Mouse (Mus musculus) kidney, embryonic 16.5 days (tissue): ENCODE measurements around the gene Sprr1b. TPM values are rescaled to one million over a fixed set of nuclear protein-coding genes. Genes with fewer than 3 reads are reported as not detected.
"Not testable (repeated sequence)": the region's sequence is repeated elsewhere in the genome, so short reads cannot be mapped to it uniquely, and the experiment has no call there.

Experiments
- ATAC-seq: fragments of 200-750 bp; cut with Nextera tagmentation; 2 replicates; pipeline ENCODE4 v1.8.0; 2017; ENCODE audit warnings: moderate TSS enrichment; ENCODE audit not compliant: low FRiP score, low TSS enrichment
- H3K27ac ChIP-seq: fragments of 300-500 bp; sonication (generic); 2 replicates; pipeline ENCODE4 v1.5.1; 2014; ENCODE audit warnings: low read length
- H3K27me3 ChIP-seq: fragments of 300-500 bp; sonication (generic); 2 replicates; pipeline ENCODE4 v1.6.1; 2014; ENCODE audit warnings: low read length, control low read depth, mixed read lengths; ENCODE audit not compliant: insufficient read depth
- H3K36me3 ChIP-seq: fragments of 300-500 bp; sonication (generic); 2 replicates; pipeline ENCODE4 v1.6.1; 2014; ENCODE audit warnings: low read length, control low read depth, mixed read lengths; ENCODE audit not compliant: insufficient read depth
- H3K4me1 ChIP-seq: fragments of 300-500 bp; sonication (generic); 2 replicates; pipeline ENCODE4 v1.6.1; 2014; ENCODE audit warnings: low read length, control low read depth, mixed read lengths; ENCODE audit not compliant: insufficient read depth
- H3K4me2 ChIP-seq: fragments of 300-500 bp; sonication (generic); replicated peaks from 2 replicates; pipeline ENCODE4 v1.6.1; 2014; ENCODE audit warnings: low read depth, low read length
- H3K4me3 ChIP-seq: fragments of 300-500 bp; sonication (generic); 2 replicates; pipeline ENCODE4 v1.5.1; 2014; ENCODE audit warnings: mild to moderate bottlenecking, low read length
- H3K9ac ChIP-seq: fragments of 300-500 bp; sonication (generic); replicated peaks from 2 replicates; pipeline ENCODE4 v1.6.1; 2014; ENCODE audit warnings: low read length
- H3K9me3 ChIP-seq: fragments of 300-500 bp; sonication (generic); 2 replicates; pipeline ENCODE4 v1.6.1; 2016; ENCODE audit warnings: low read length, control low read depth
- WGBS: fragments of 180-500 bp; shearing (Covaris S2); extraction: QIAGEN DNeasy Blood & Tissue Kit; methylation state at CpG from one replicate; pipeline ENCODE4 v1.1.7; 2014; 5-methylcytosine and 5-hydroxymethylcytosine counted together
- polyA plus RNA-seq: library from polyadenylated mRNA; unstranded; fragments of >200 nt; fragmentation: Nextera tagmentation; extraction: Ambion mirVana; gene quantifications from 2 replicates; pipeline ENCODE4 v1.2.1, GENCODE M21; 2015

The Sprr1b gene
- 0.30 TPM in 1 of 2 replicates, not detected in the other for polyA plus RNA-seq

- H3K27me3 ChIP-seq: no peaks in the 10 kb centered on the region
- no peaks in the 10 kb centered on the region for H3K36me3 ChIP-seq
- no peak within 1 kb of the TSS for H3K9ac ChIP-seq
- H3K4me2 ChIP-seq: no peak within 1 kb of the TSS
- no peaks in the 10 kb centered on the region for H3K4me1 ChIP-seq
- 96% methylated on average over 3 of the region's 3 CpGs for WGBS
- H3K27ac ChIP-seq: no peak within 1 kb of the TSS
- no peak for ATAC-seq
- H3K4me3 ChIP-seq: no peak within 1 kb of the TSS
- H3K9me3 ChIP-seq: no peaks in the 10 kb centered on the region
Measured at GRCm38 (mm10) chr3:92438689-92439088, at the start of gene Sprr1b. TSS of gene Sprr1b (minus strand) at chr3:92438789.

- Histone ChIP-seq H3K27me3 (no peaks in the 10 kb centered on the region), H3K4me2 (no peak overlapping the region), H3K4me3 (no peak overlapping the region), H3K27ac (peak overlapping the region; percentile 44; the same call in 1 of the 2 replicates), H3K36me3 (no peaks in the 10 kb centered on the region), H3K4me1 (no peaks in the 10 kb centered on the region), H3K9me3 (no peaks in the 10 kb centered on the region), H3K9ac (no peak overlapping the region)
- ATAC-seq: no peak
- 16% methylated on average over 1 of the region's 1 CpGs for WGBS
Measured at GRCm38 (mm10) chr3:92486307-92486706, 47.7 kb upstream of the Sprr1b start.

DNA sequence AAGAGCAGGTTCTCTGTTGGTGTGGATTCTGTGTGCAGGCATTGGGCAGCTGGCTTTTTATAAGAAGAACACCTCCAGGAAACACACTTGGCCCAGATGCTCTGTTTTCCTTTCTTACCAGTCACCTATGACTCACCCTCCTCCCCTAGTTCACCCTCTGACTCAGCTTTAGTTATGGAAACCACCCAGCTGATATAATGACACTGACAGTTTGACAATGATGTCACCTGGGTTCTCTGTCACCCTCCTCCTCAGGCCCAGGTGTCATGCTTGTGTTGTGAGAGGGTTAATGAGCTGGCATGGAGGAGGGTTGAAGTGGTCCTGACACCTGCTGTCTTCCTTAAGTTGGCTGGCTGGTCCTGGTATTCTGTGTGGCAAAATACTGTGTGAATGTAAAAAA, 47.3 kb upstream of the Sprr1b start, which contains the start of gene Sprr1a:
TSS of gene Sprr1a (minus strand) at position 33 of the 400 bp plus-strand sequence.
- no peak for ATAC-seq
- H3K9ac ChIP-seq: no peak within 1 kb of the TSS
- no peak within 1 kb of the TSS for H3K4me2 ChIP-seq
- H3K4me1 ChIP-seq: no peaks in the 10 kb centered on the region
- no peaks in the 10 kb centered on the region for H3K9me3 ChIP-seq
- H3K27me3 ChIP-seq: no peaks in the 10 kb centered on the region
- peak within 1 kb of the TSS; percentile 44; the same call in 1 of the 2 replicates for H3K27ac ChIP-seq
- H3K36me3 ChIP-seq: no peaks in the 10 kb centered on the region
- H3K4me3 ChIP-seq: no peak within 1 kb of the TSS

DNA sequence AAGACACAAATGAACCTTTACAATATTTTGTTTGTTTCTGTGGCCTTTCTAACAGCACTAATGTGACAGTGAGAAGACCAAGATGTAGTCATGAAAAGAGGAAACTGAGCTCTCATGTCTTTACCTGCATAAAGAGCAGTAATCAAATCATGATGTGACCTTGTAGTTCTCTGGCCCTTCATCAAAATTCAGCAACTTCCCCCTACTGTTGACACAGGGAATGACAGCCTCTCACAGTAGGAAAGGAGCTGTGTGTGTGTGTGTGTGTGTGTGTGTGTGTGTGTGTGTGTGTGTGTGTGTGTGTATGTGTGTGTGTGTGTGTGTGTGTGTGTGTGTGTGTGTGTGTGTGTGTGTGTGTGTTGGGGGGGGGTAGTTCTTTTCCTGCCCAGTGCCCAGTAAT, 42.7 kb upstream of the Sprr1b start:
- H3K27ac ChIP-seq, H3K9me3 ChIP-seq, H3K4me2 ChIP-seq, H3K4me3 ChIP-seq, H3K9ac ChIP-seq, H3K4me1 ChIP-seq, ATAC-seq, H3K36me3 ChIP-seq, H3K27me3 ChIP-seq: not testable (repeated sequence)

DNA sequence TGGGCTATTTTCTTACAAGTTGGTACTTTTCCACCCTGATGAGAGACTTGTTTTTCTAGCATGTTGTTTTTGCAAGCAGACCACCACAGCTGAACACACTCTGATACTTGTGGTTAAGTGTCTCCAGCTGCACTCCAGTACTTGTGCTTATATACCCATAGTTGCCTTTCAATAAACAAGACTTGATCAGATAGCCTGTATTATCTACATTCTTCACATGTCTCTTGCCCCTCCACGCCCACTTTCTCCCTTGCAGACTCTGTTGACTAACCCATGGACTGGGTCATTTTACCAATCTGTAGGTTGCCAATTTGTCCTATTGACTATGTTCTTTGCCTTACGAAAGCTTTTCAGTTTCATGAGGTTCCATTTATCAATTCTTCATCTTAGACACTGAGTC, 31.5 kb upstream of the Sprr1b start:
- Histone ChIP-seq H3K36me3 (no peaks in the 10 kb centered on the region), H3K27me3 (no peaks in the 10 kb centered on the region), H3K4me2 (no peak overlapping the region), H3K9ac (no peak overlapping the region), H3K4me3 (no peak overlapping the region), H3K9me3 (no peaks in the 10 kb centered on the region), H3K4me1 (no peaks in the 10 kb centered on the region), H3K27ac (no peak overlapping the region)
- ATAC-seq: no peak
- 84% methylated on average over 2 of the region's 2 CpGs for WGBS

DNA sequence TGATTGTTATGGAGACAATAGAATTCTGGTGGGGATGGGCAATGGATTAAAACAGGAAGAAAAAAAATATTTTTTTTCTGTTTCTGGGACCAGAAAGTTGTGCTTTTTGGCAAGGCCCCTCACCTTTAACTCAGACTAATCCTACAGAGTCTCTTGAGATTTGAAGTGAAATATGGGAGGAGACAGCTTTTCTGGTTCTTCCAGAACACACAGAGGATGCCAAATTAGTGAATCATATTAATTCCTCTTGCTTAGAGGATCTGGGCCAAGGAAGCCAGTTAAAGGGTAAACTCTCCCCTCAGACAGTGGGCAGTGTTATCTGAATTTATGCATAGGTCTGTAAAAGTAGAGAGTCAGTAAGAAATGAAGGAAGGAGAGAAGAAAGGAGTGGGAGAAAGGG, 28.8 kb upstream of the Sprr1b start:
- no peaks in the 10 kb centered on the region for H3K36me3 ChIP-seq
- no peaks in the 10 kb centered on the region for H3K9me3 ChIP-seq
- no peak for ATAC-seq
- no peak overlapping the region for H3K4me2 ChIP-seq
- no peak overlapping the region for H3K27ac ChIP-seq
- no peak overlapping the region for H3K9ac ChIP-seq
- H3K4me3 ChIP-seq: no peak overlapping the region
- no peaks in the 10 kb centered on the region for H3K27me3 ChIP-seq
- no peaks in the 10 kb centered on the region for H3K4me1 ChIP-seq

GRCm38 (mm10) chr3:92466576-92466975, 28.0 kb upstream of the Sprr1b start:
- WGBS: 82% methylated on average over 1 of the region's 1 CpGs
- no peak overlapping the region for H3K9ac ChIP-seq
- no peaks in the 10 kb centered on the region for H3K9me3 ChIP-seq
- H3K4me3 ChIP-seq: no peak overlapping the region
- no peaks in the 10 kb centered on the region for H3K27me3 ChIP-seq
- no peaks in the 10 kb centered on the region for H3K4me1 ChIP-seq
- H3K36me3 ChIP-seq: no peaks in the 10 kb centered on the region
- ATAC-seq: no peak
- H3K4me2 ChIP-seq: no peak overlapping the region
- H3K27ac ChIP-seq: no peak overlapping the region

DNA sequence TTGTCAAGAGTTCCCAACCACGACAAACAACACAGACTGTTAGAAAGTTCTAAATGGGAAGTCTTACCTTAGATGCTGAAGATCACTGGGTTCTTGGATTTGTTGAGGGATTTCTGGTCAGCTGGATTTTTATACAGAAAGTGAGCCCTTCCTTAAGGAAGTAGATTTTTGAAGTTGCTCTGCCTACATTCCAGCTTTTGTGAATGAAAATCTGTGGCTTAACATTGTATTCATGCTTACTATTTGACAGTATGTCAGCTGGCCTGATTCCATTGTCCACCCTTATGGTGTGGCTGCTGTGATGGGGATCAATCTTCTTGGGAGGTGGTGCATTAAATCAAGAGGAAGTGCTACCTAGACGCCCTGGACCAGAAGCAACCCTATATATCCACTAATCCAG, 20.0 kb upstream of the Sprr1b start, which contains the start of gene Sprr3:
TSS of gene Sprr3 (minus strand) at position 101 of the 400 bp plus-strand sequence.
- 59% methylated on average over 2 of the region's 2 CpGs for WGBS
- no peak within 1 kb of the TSS for H3K27ac ChIP-seq
- H3K4me2 ChIP-seq: no peak within 1 kb of the TSS
- no peaks in the 10 kb centered on the region for H3K9me3 ChIP-seq
- H3K9ac ChIP-seq: no peak within 1 kb of the TSS
- no peak for ATAC-seq
- H3K4me1 ChIP-seq: no peaks in the 10 kb centered on the region
- H3K4me3 ChIP-seq: no peak within 1 kb of the TSS
- no peaks in the 10 kb centered on the region for H3K36me3 ChIP-seq
- no peaks in the 10 kb centered on the region for H3K27me3 ChIP-seq

DNA sequence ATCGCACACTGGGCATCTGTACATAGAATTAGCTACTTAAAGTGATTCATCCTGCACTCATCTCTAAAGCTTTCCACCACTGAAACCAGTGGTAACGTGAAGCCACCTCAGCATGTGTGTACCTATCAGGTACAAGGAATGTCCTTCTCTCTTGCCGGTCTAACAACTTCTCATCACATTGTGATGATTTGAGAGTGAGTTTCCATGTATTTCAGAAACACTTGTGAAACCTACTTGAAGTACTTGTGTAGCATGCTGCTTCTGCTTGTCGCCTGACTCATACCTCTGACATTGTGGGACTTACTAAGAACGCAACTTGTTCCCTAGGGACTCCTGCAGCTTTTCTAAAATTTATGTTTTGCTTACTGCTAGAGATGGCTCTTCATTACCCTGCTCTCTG, 16.6 kb upstream of the Sprr1b start:
- 82% methylated on average over 5 of the region's 5 CpGs for WGBS

GRCm38 (mm10) chr3:92440177-92440576, 1.6 kb upstream of the Sprr1b start:
- Histone ChIP-seq H3K4me1 (no peaks in the 10 kb centered on the region), H3K9ac (no peak overlapping the region), H3K36me3 (no peaks in the 10 kb centered on the region), H3K27me3 (no peaks in the 10 kb centered on the region), H3K9me3 (no peaks in the 10 kb centered on the region), H3K4me2 (no peak overlapping the region), H3K27ac (no peak overlapping the region), H3K4me3 (no peak overlapping the region)
- no peak for ATAC-seq
- WGBS: 86% methylated on average over 3 of the region's 3 CpGs

More for the DNA sequence above, 16.6 kb upstream of the Sprr1b start:
- Histone ChIP-seq H3K36me3 (no peaks in the 10 kb centered on the region), H3K27me3 (no peaks in the 10 kb centered on the region), H3K4me2 (no peak overlapping the region), H3K4me3 (no peak overlapping the region), H3K9me3 (no peaks in the 10 kb centered on the region), H3K27ac (no peak overlapping the region), H3K4me1 (no peaks in the 10 kb centered on the region), H3K9ac (no peak overlapping the region)
- ATAC-seq: no peak
